Mouse (Mus musculus): ENCODE measurements at regions not wholly inside any gene's neighbourhood (a gene's known extent, or its start where the extent isn't known, plus 50 kb on each side); places are given as distances from the start of the nearest gene placed in this dataset.
"Not testable (repeated sequence)": the region's sequence is repeated elsewhere in the genome, so short reads cannot be mapped to it uniquely, and the experiment has no call there.

- no peak for DNase-seq (ENCODE audit: low spot score in 2 of 2)
These were observed 181.7 kb upstream of the Prkcq start for GRCm38 (mm10) chr2:10990043-10990728.

DNA sequence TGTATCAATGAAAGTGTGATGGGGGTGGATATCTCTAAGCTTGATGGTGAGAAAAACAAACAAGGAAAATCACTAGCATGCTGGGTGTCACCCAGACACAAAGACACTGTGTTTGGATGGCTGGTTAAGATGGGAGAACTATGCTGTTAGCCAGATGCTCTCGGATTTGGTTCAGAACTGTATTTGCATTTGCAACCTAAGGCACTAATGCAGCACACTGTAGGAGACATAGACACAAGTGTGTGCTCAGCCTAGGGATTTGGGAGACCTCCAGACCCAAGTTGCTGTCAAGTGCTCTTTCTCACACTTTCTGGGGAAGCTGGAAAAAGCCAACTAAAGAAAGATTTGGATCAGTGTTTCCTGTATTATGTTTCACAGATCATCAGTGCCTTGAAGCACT lies 173.1 kb upstream of the Prkcq start:
- DNase-seq (ENCODE audit: low spot score in 2 of 2), result no peak

- DNase-seq (ENCODE audit: low spot score in 2 of 2), result no peak
These were observed 172.7 kb upstream of the Prkcq start for GRCm38 (mm10) chr2:10999217-10999618.

DNA sequence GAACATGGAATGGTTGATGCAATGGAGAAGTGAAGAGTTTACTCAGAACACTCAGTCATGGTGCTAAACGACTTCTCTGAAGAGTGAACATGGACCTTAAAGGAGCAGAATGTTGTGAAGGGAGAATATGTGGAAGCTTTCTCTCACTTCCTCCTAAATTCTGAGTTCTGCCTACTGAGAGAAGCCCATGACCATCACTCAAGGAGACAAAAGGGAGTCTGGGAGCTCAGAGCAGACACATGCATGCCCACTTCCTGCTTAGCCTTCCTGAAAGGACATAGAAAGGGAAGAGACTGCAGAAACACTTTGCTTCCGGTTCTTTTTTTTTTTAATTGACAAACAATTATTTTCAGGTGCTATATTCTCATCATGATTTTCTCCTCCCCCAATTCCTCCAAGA lies 166.1 kb upstream of the Prkcq start:
- DNase-seq (ENCODE audit: low spot score in 2 of 2), result no peak

GRCm38 (mm10) chr2:11011041-11011962 lies 160.6 kb upstream of the Prkcq start:
- no peak for DNase-seq (ENCODE audit: low spot score in 2 of 2)

DNA sequence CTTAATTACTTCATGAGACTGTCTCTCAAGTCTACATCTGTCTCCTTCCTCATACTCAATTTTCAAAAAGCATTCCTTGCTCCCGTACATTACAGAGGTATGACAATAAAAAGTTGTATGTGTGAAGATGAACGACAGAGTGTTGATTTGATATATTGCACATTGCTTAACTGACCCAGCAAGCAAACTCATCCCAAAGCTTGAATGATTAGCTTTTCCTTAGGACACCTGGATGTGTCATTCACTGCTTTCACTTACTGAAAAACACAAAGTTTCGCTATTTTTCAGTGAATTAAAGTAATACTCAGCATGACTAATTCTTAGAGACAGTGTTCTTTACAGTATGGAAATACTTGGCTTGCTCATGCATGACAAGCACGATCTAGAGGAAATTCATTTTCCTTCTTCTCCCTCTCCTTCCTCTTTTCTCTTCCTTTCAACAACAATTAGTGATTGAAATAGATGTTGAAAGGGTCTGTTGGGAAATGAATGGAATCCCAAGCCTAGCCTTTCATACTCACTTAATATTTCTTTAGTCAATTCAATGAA lies 159.5 kb upstream of the Prkcq start:
- no peak for DNase-seq (ENCODE audit: low spot score in 2 of 2)

- DNase-seq (ENCODE audit: low spot score in 2 of 2), result no peak
These were observed 158.8 kb upstream of the Prkcq start for GRCm38 (mm10) chr2:11013154-11013553.

- no peak for DNase-seq (ENCODE audit: low spot score in 2 of 2)
These were observed 155.5 kb upstream of the Prkcq start for GRCm38 (mm10) chr2:11016446-11016845.

- DNase-seq (ENCODE audit: low spot score in 2 of 2), result no peak
These were observed 139.0 kb upstream of the Prkcq start for GRCm38 (mm10) chr2:11032891-11033290.

- DNase-seq (ENCODE audit: low spot score in 2 of 2), result no peak
These were observed 137.7 kb upstream of the Prkcq start for GRCm38 (mm10) chr2:11034178-11034577.

- DNase-seq (ENCODE audit: low spot score in 2 of 2), result no peak
These were observed 134.6 kb upstream of the Prkcq start for GRCm38 (mm10) chr2:11037343-11037742.

DNA sequence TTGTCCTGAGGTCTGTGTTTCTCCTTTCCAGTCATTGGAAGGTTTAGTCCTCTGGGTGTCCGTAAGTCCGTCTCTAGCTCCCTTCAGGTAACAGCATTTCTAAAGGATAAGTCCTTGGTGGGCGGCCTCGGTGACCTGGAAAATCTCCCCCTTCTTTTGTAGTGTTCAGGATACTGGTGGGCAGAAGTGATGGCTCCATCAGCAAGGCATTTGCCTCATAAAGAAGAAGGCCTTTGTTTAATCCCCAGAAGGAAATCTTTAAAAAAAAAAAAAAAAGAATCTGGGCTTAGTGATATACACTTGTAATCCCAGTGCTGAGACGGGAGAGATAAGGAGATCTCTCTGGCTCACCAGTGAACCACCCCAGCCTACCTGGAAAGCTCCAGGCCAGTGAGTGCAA lies 133.5 kb upstream of the Prkcq start:
- DNase-seq (ENCODE audit: low spot score in 2 of 2), result no peak

GRCm38 (mm10) chr2:11040005-11040404 lies 131.9 kb upstream of the Prkcq start:
- no peak for DNase-seq (ENCODE audit: low spot score in 2 of 2)

DNA sequence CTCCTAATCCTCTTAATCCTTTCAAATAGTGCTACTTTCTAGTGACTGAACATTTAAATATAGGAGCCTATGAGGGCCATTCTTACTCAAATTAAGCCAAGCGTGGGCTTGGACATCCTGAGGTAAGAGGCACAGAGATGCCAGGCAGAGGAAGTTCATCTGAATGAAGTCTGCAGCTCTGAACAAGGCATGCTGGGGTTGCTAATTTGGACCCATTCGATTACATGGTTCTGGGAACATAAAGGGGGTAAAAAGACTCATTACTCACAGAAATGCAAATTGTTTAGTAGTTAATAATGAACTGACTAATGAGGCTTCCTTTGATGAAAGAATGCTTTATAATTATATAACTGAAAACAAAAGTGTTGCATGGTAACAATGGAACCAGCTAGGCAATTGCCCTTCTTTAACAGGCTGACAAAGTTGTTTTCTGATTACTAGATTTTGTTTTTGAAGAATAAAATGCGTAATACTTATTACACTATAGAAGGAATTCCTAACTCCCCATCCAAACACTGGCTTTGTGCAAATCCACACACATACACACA lies 127.1 kb upstream of the Prkcq start:
- DNase-seq (ENCODE audit: low spot score in 2 of 2), result no peak

DNA sequence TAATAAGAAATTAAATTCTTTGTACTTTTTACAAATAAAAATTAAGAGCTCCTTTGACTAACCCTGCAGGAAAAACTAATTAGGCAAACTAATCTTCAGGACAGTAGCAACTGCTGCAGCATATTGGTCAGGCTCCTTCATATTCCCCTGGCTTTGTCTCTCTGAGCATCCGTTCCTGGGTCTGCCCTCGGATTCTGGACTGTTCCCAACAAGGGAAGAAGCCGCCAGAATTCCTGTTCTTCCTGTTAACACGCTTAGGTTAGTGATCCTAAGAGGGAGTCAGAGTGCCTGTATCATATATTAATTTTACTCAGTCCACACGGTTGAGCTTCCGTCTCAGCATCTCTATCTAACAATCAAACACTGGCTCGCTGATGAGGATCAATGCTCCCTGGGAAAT lies 120.3 kb upstream of the Prkcq start:
- no peak for DNase-seq (ENCODE audit: low spot score in 2 of 2)

GRCm38 (mm10) chr2:11059731-11060425 lies 112.0 kb upstream of the Prkcq start:
- DNase-seq (ENCODE audit: low spot score in 2 of 2), result peak in 1 of 2 experiments; percentile 75

DNA sequence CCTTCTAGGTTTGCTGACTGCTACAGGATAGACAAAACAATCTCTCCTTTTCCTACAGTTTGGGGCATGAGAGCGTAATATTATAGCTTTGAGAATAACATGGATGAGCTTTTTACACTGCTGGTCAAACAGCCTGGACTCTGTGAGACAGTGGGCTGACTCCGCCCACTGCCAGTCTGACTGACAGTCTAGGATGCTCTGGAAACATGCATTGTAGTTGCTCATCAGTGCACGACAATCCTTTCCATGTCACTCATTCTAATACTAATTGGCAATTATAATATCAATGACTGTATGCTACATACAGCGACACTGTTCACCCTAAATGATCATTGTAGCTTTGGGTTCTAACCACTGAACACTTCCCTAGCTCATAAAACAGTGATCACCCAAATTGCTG lies 104.5 kb upstream of the Prkcq start:
- no peak for DNase-seq (ENCODE audit: low spot score in 2 of 2)

- DNase-seq (ENCODE audit: low spot score in 2 of 2), result no peak
These were observed 88.4 kb upstream of the Prkcq start for GRCm38 (mm10) chr2:11083536-11083935.

GRCm38 (mm10) chr2:11086996-11087395 lies 84.9 kb upstream of the Prkcq start:
- peak in 1 of 2 experiments; percentile 3 for DNase-seq (ENCODE audit: low spot score in 2 of 2)

GRCm38 (mm10) chr2:11099834-11100622 lies 71.9 kb upstream of the Prkcq start:
- not testable (repeated sequence) for DNase-seq (ENCODE audit: low spot score in 2 of 2)

DNA sequence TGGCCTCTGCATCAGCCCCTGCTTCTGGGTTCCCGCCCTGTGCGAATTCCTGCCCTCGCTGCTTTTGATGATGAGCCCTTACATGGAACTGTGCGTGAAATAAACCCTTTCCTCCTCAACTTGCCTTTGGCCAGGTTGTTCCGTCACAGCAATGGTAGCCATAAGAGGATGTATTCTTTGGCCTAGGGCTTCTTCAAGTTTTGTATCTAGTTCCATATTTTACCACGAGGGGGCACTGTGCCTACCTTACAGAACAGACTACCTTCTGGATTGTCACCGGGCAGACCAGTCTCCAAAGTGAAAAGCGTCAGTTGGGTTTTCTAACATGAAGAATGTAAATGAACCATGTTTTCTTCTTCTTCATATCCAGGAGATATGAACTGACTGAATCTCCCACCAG lies 58.7 kb upstream of the Prkcq start:
- peak; percentile 3 to 75 for DNase-seq (ENCODE audit: low spot score in 2 of 2)

Data from left cerebral cortex, adult 9 months (tissue).